Mouse (Mus musculus) megakaryocyte, embryonic 14.5 days (primary cell): ENCODE results near the gene Kcnk2. TPM values are rescaled to one million over a fixed set of nuclear protein-coding genes. Genes with fewer than 3 reads are reported as not detected.

ENCODE experiments used
- H3K27me3 ChIP-seq: replicated peaks from 2 replicates; pipeline ENCODE3; 2012; ENCODE audit warnings: inconsistent platforms
- H3K36me3 ChIP-seq: replicated peaks from 2 replicates; pipeline ENCODE3; 2012; ENCODE audit warnings: low read length, inconsistent platforms, mixed read lengths
- H3K4me1 ChIP-seq: 2 replicates; pipeline ENCODE4 v1.6.1; 2012; ENCODE audit warnings: inconsistent platforms
- H3K4me3 ChIP-seq: replicated peaks from 2 replicates; pipeline ENCODE3; 2012; ENCODE audit warnings: moderate library complexity, mild to moderate bottlenecking, inconsistent platforms
- H3K9me3 ChIP-seq: 2 replicates; pipeline ENCODE4 v1.6.1; 2012; ENCODE audit warnings: inconsistent platforms
- FLI1 ChIP-seq: IDR thresholded peaks from 2 replicates; pipeline ENCODE4 v1.6.1; 2012; ENCODE audit warnings: low read length, inconsistent platforms, mixed read lengths
- GATA1 ChIP-seq: IDR thresholded peaks from 3 replicates; pipeline ENCODE4 v1.6.1; 2012; ENCODE audit warnings: mixed read lengths, low read length, inconsistent platforms, borderline replicate concordance
- polyA plus RNA-seq: library from polyadenylated mRNA; stranded (reverse); fragments of >175 nt; gene quantifications from 2 replicates; pipeline ENCODE4 v1.2.3, GENCODE M21; 2012; ENCODE audit warnings: low replicate concordance; ENCODE audit not compliant: insufficient read depth

Gene Kcnk2
- polyA plus RNA-seq, 1 experiment, result not detected

DNA sequence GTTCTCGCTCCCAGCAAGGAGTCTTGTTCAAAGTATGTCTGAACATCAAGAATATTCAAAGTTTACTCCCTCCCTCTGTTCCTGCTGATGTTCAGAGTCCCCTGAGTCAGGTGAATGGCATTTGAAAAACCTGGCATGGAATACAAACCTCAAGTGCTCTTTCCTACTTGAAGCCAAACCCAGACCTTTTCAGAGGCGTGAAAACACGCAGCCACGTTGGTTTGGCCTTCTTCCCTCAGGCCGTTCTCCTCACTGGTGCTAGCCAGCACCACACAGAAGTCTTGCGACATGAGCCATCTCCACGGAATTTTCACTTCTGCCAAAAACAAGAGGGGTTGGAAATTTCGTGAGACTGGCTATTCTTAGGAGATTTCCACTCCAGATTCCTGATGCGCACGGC is 3.1 kb upstream of the Kcnk2 start:
- Histone ChIP-seq H3K4me1 (no peaks in the 10 kb centered on the region), H3K36me3 (no peaks in the 10 kb centered on the region), H3K4me3 (no peak overlapping the region), H3K9me3 (peaks cover 66% of the 10 kb centered on the region), H3K27me3 (no peaks in the 10 kb centered on the region)
- TF ChIP-seq GATA1 (no peak), FLI1 (no peak)

DNA sequence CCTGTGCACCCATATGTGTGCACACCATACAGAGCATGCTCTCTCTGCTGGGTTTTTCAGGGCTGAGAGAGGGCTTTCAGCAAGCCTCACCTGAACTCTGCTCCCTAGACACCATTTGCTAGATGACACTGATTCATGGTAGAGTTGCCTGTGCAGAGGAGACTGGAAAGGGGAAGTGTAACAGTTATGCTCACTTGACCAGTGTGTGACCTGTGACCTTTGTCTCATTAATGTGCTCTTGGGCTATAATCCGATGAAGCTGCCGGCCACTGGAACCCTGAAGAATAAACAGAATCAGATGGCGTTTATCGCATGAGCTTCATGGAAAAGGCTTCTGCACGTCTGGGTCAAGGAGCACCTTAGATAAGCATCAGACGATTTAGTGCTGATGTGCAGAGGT is 1.5 kb upstream of the Kcnk2 start:
- Histone ChIP-seq H3K36me3 (no peaks in the 10 kb centered on the region), H3K9me3 (peaks cover 70% of the 10 kb centered on the region)
- TF ChIP-seq FLI1, result no peak
- TF ChIP-seq GATA1, result no peak

DNA sequence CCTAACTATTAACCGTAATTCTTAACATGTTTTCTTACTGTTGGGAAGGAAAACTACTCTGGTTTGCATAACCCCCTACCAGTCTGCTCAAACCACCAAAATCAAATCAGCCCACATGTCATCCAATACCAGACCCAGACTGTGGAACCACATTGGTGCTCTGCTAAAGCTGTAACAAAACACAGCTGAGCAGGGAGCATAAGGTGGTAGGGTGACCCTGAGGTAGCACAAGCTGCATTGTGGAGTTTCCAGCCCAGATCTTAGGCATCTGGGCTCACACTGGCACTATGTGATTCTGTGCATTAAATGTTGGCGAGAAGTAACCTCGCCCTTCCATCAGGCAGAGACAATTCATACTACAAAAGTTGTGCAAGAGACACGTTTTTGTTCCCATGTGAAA is 1.1 kb upstream of the Kcnk2 start:
- Histone ChIP-seq H3K4me3 (no peak overlapping the region), H3K4me1 (no peaks in the 10 kb centered on the region), H3K9me3 (peaks cover 69% of the 10 kb centered on the region), H3K27me3 (no peaks in the 10 kb centered on the region), H3K36me3 (no peaks in the 10 kb centered on the region)
- no peak for TF ChIP-seq FLI1
- no peak for TF ChIP-seq GATA1

More for the DNA sequence above, 1.5 kb upstream of the Kcnk2 start:
- no peaks in the 10 kb centered on the region for H3K4me1 ChIP-seq
- no peak overlapping the region for H3K4me3 ChIP-seq
- H3K27me3 ChIP-seq, result no peaks in the 10 kb centered on the region

DNA sequence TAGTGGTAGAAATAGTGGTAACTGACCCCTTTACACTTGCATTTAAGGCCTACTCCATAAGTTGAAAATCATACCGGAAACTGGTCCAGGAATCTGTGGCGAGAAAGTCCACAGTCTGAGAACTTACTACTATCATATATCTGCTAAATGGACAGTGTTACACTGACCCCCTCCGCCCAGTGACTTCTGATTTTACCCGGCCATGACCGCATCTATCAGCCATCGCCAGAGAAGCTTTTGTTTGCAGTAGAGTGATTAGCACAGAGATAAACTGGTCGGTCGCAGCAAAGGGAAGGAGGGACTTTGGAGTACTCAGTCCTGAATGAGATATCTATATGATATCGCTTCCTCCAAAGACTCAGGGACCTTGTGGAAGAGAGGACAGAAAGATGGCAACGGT is 15.2 kb downstream of the Kcnk2 start:
- TF ChIP-seq GATA1 (no peak), FLI1 (no peak)
- no peaks in the 10 kb centered on the region for H3K36me3 ChIP-seq
- H3K27me3 ChIP-seq, result no peaks in the 10 kb centered on the region
- H3K4me3 ChIP-seq, result no peak overlapping the region
- H3K4me1 ChIP-seq, result no peaks in the 10 kb centered on the region
- peaks cover 36% of the 10 kb centered on the region for H3K9me3 ChIP-seq

DNA sequence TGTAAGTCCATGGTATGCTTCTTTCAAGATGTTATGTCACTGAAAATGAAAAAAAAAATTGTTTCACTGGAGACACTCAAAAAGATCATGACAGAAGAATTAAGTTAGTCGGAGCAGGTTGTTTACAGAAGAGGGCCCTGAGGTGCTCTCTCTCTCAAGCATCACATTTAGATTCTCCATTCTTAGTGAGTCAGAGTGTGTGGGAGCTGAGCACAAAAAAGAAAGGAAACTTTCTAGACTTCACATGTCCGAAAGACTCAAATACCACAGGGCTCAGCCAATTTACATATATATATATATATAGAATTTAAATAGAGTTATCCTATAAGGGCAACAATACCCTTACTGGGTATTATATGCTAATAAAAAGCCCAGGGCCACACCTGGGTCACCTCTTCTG is 15.9 kb downstream of the Kcnk2 start:
- H3K36me3 ChIP-seq, result no peaks in the 10 kb centered on the region
- no peaks in the 10 kb centered on the region for H3K4me1 ChIP-seq
- H3K4me3 ChIP-seq, result no peak overlapping the region
- no peak for TF ChIP-seq FLI1
- peaks cover 40% of the 10 kb centered on the region for H3K9me3 ChIP-seq
- no peaks in the 10 kb centered on the region for H3K27me3 ChIP-seq

DNA sequence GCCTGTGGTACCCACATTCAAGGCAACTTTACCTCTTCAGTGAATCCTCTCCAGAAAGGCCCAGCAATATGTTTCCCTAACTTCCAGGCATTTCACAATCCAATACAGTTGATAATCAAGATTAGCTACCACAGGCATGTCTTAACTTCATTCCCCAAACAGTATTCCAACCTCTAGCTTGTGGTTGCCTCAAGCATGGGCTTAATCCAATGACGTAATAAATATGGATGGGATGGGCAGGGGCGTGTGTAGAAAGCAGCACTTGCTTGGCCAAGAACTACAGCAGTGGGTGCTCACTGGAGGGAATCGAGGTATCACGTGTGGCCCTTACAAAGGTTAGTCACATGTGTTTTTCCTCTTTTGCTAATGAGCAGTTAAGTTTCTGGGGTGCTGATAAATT is 34.4 kb downstream of the Kcnk2 start:
- no peaks in the 10 kb centered on the region for H3K36me3 ChIP-seq
- no peaks in the 10 kb centered on the region for H3K27me3 ChIP-seq
- H3K4me3 ChIP-seq, result no peak overlapping the region
- TF ChIP-seq FLI1 (no peak), GATA1 (no peak)
- H3K4me1 ChIP-seq, result no peaks in the 10 kb centered on the region
- H3K9me3 ChIP-seq, result peaks cover 40% of the 10 kb centered on the region

DNA sequence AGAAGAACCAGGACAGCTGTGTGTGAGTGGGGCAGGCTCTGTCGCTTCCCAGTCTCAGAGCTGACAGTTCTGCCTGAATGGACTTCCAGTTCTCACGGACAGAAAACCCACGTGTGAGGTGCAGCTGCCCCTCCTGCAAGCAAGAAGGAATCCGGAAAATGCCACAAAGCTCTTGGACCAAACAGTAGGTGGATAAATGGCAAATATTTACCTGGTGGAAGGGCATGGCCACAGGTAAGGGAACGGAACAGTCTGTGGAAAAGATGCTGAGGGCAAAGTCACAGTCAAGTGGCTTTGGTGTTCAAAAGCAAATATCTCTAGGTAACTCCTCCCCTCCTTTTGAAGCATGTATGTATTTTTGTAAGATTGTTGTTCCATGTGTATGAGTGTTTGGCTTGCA is 37.9 kb downstream of the Kcnk2 start:
- no peaks in the 10 kb centered on the region for H3K27me3 ChIP-seq
- H3K4me1 ChIP-seq, result no peaks in the 10 kb centered on the region
- no peaks in the 10 kb centered on the region for H3K36me3 ChIP-seq
- no peak overlapping the region for H3K4me3 ChIP-seq
- TF ChIP-seq FLI1, result no peak
- TF ChIP-seq GATA1, result no peak
- peaks cover 48% of the 10 kb centered on the region for H3K9me3 ChIP-seq

DNA sequence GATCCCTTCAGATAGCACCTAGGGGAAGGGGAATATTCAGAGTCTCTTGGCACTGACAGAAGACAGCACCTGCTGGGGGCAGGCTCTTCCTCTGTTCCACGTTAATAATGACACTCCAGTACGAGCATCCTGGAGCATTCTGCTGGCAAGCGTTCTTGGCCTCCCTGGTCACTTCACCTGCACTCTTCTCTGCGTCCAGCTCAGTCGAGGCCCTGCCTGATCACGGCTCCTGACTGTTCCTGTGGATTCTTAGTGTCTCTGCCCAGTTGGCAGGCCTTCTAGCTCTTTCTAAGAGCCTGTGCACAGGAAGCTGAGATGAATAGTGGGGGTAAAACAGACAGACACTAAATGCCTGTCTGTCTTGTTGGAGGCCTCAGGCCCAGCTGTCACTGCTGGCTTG is 39.5 kb downstream of the Kcnk2 start:
- no peak overlapping the region for H3K4me3 ChIP-seq
- H3K9me3 ChIP-seq, result peaks cover 49% of the 10 kb centered on the region
- TF ChIP-seq GATA1 (no peak), FLI1 (no peak)
- no peaks in the 10 kb centered on the region for H3K36me3 ChIP-seq
- H3K4me1 ChIP-seq, result no peaks in the 10 kb centered on the region
- H3K27me3 ChIP-seq, result no peaks in the 10 kb centered on the region

DNA sequence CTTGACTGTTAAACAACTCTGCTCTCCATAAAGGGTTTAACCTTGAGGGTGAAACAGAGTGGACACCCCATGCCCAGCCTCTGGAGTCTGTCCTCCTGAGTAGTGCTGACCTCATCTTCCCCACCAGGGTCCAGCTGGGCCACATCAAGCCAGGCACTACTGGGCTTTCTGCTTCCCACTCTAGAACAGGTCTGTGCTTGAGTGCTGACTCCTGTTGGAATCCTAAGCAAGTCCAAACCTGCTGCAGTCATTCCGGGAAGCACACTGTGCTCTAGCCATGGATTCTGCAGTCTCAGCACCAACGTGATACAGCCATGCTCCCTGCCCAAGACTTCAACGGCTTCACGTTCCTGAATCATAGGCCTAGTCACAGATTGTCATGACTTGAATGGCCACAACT is 42.4 kb downstream of the Kcnk2 start:
- H3K36me3 ChIP-seq, result no peaks in the 10 kb centered on the region
- TF ChIP-seq GATA1 (no peak), FLI1 (no peak)
- H3K4me3 ChIP-seq, result no peak overlapping the region
- H3K4me1 ChIP-seq, result no peaks in the 10 kb centered on the region
- H3K27me3 ChIP-seq, result no peaks in the 10 kb centered on the region
- H3K9me3 ChIP-seq, result peaks cover 38% of the 10 kb centered on the region

DNA sequence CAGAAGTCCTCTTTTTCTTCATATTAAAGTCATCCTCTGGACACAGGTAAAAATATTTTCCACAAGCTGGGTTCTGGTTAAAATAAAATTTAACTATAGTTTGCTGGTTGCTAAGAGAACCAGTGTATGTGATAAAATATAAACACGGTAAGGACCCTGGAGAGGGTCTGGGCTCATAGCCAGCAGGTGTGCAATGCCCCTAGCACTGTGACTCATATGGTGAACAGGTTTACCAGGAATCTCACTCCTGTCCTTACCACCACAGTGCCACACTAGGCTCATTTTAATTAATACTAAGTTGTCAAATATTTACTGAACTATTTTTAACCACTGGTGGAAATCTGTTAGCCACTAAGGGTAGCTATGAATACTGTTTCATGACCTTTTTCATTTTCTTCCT is 48.2 kb downstream of the Kcnk2 start:
- H3K4me3 ChIP-seq, result no peak overlapping the region
- peaks cover 48% of the 10 kb centered on the region for H3K9me3 ChIP-seq
- no peaks in the 10 kb centered on the region for H3K27me3 ChIP-seq
- H3K4me1 ChIP-seq, result no peaks in the 10 kb centered on the region
- no peak for TF ChIP-seq FLI1
- no peak for TF ChIP-seq GATA1
- no peaks in the 10 kb centered on the region for H3K36me3 ChIP-seq

DNA sequence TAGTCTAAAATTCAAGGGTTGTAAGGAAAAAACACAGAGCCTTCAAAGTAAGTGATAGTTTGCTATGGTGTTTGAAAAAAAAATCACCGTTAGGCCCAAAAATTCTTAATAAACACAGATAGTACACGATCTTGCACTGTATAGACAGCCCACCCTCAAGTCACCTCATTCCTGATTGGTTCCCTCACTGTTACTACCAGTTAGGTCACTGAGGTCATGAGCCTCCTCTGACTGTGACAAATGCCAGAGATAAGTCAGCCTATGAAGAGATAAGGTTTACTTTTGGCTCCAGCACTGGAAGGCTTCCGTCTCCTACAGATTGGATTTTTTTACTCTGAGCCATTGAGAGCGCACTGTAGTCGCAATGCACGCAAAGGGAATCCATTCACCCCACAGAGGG is 50.3 kb downstream of the Kcnk2 start:
- peaks cover 40% of the 10 kb centered on the region for H3K9me3 ChIP-seq
- H3K4me1 ChIP-seq, result no peaks in the 10 kb centered on the region
- no peaks in the 10 kb centered on the region for H3K27me3 ChIP-seq
- H3K36me3 ChIP-seq, result no peaks in the 10 kb centered on the region
- H3K4me3 ChIP-seq, result no peak overlapping the region
- TF ChIP-seq FLI1 (no peak), GATA1 (no peak)
